Mouse (Mus musculus) forebrain, embryonic 13.5 days (tissue): ENCODE data around the gene Il4i1. TPM values are rescaled to one million over a fixed set of nuclear protein-coding genes. Genes with fewer than 3 reads are reported as not detected.
A peak's percentile ranks its signal among the peaks of the same experiment; 100 is the strongest.
"Not testable (repeated sequence)": the region's sequence is repeated elsewhere in the genome, so short reads cannot be mapped to it uniquely, and the experiment has no call there.

Source experiments
- ATAC-seq: fragments of 200-750 bp; cut with Nextera tagmentation; 2 replicates; pipeline ENCODE4 v1.8.0; 2017
- H3K27ac ChIP-seq: fragments of 300-500 bp; sonication (generic); 2 replicates; pipeline ENCODE4 v1.5.1; 2015; ENCODE audit warnings: inconsistent platforms, mild to moderate bottlenecking, moderate library complexity
- H3K27me3 ChIP-seq: fragments of 300-500 bp; sonication (generic); 2 replicates; pipeline ENCODE4 v1.6.1; 2015; ENCODE audit warnings: mild to moderate bottlenecking, inconsistent platforms
- H3K36me3 ChIP-seq: fragments of 300-500 bp; sonication (generic); 2 replicates; pipeline ENCODE4 v1.6.1; 2015; ENCODE audit warnings: mild to moderate bottlenecking, inconsistent platforms; ENCODE audit not compliant: poor library complexity, severe bottlenecking
- H3K4me1 ChIP-seq: fragments of 300-500 bp; sonication (generic); 2 replicates; pipeline ENCODE4 v1.6.1; 2015; ENCODE audit warnings: inconsistent platforms
- H3K4me2 ChIP-seq: fragments of 300-500 bp; sonication (generic); 2 replicates; pipeline ENCODE4 v1.6.1; 2015; ENCODE audit warnings: inconsistent platforms, mild to moderate bottlenecking, moderate library complexity
- H3K4me3 ChIP-seq: fragments of 300-500 bp; sonication (generic); 2 replicates; pipeline ENCODE4 v1.5.1; 2015; ENCODE audit warnings: mild to moderate bottlenecking, inconsistent platforms
- H3K9ac ChIP-seq: fragments of 300-500 bp; sonication (generic); 2 replicates; pipeline ENCODE4 v1.6.1; 2015; ENCODE audit warnings: mild to moderate bottlenecking, inconsistent platforms
- H3K9me3 ChIP-seq: fragments of 300-500 bp; sonication (generic); replicated peaks from 2 replicates; pipeline ENCODE4 v1.6.1; 2016; ENCODE audit warnings: inconsistent platforms
- WGBS: fragments of 180-500 bp; shearing (Covaris S2); methylation state at CpG from one replicate; pipeline ENCODE4 v1.1.7; 2015; 5-methylcytosine and 5-hydroxymethylcytosine counted together
- polyA plus RNA-seq: library from polyadenylated mRNA; unstranded; fragments of >200 nt; fragmentation: Nextera tagmentation; extraction: Ambion mirVana; gene quantifications from 2 replicates; pipeline ENCODE4 v1.2.1, GENCODE M21; 2015

Gene Il4i1
- polyA plus RNA-seq, 1 experiment from 2014 or later, result 1.2 TPM

- H3K9ac ChIP-seq, result peak overlapping the region; percentile 100
- under 1% methylated on average over 92 of the region's 108 CpGs for WGBS
- peaks cover 56% of the 10 kb centered on the region for H3K4me1 ChIP-seq
These were observed 52.9 kb downstream of the Il4i1 start for GRCm38 (mm10) chr7:44868919-44869696.

GRCm38 (mm10) chr7:44869697-44870528, 53.7 kb downstream of the Il4i1 start, which contains the start of gene Ptov1:
Gene Ptov1 (minus strand): TSS chr7:44869788.
- Histone ChIP-seq H3K9ac (peak within 1 kb of the TSS; percentile 100), H3K9me3 (no peaks in the 10 kb centered on the region), H3K27ac (peak within 1 kb of the TSS; percentile 100), H3K36me3 (peaks cover 21% of the 10 kb centered on the region), H3K4me2 (peak within 1 kb of the TSS; percentile 94), H3K27me3 (no peaks in the 10 kb centered on the region), H3K4me1 (peaks cover 50% of the 10 kb centered on the region), H3K4me3 (peak within 1 kb of the TSS; percentile 95)
- WGBS, result 9% methylated on average over 29 of the region's 29 CpGs
- peak; percentile 96 for ATAC-seq

More at GRCm38 (mm10) chr7:44868919-44869696, 52.9 kb downstream of the Il4i1 start:
- H3K9me3 ChIP-seq, result no peaks in the 10 kb centered on the region
- no peaks in the 10 kb centered on the region for H3K27me3 ChIP-seq
- peak; percentile 28 for ATAC-seq
- peak overlapping the region; percentile 94 for H3K4me2 ChIP-seq
- H3K4me3 ChIP-seq, result peak overlapping the region; percentile 95
- peak overlapping the region; percentile 100 for H3K27ac ChIP-seq
- peaks cover 29% of the 10 kb centered on the region for H3K36me3 ChIP-seq

GRCm38 (mm10) chr7:44870614-44871013, 54.4 kb downstream of the Il4i1 start:
- Histone ChIP-seq H3K27me3 (no peaks in the 10 kb centered on the region), H3K9ac (peak overlapping the region; percentile 100; the same call in 1 of the 2 replicates), H3K4me2 (peak overlapping the region; percentile 94), H3K4me3 (peak overlapping the region; percentile 95), H3K27ac (peak overlapping the region; percentile 100), H3K36me3 (peaks cover 16% of the 10 kb centered on the region), H3K9me3 (no peaks in the 10 kb centered on the region), H3K4me1 (peaks cover 43% of the 10 kb centered on the region)
- 80% methylated on average over 6 of the region's 6 CpGs for WGBS
- ATAC-seq, result no peak

- Histone ChIP-seq H3K4me1 (peaks cover 37% of the 10 kb centered on the region), H3K9ac (no peak overlapping the region), H3K9me3 (no peaks in the 10 kb centered on the region), H3K4me2 (no peak overlapping the region), H3K36me3 (peaks cover 16% of the 10 kb centered on the region), H3K27me3 (no peaks in the 10 kb centered on the region), H3K27ac (no peak overlapping the region; the same call in 1 of the 2 replicates), H3K4me3 (no peak overlapping the region)
- no peak for ATAC-seq
- WGBS, result 40% methylated on average over 1 of the region's 1 CpGs
These were observed 55.0 kb downstream of the Il4i1 start for GRCm38 (mm10) chr7:44871181-44871580.

GRCm38 (mm10) chr7:44871774-44872173, 55.6 kb downstream of the Il4i1 start:
- Histone ChIP-seq H3K4me1 (peaks cover 31% of the 10 kb centered on the region), H3K36me3 (peaks cover 16% of the 10 kb centered on the region)
- not testable (repeated sequence) for H3K4me2 ChIP-seq, ATAC-seq, H3K27ac ChIP-seq, H3K4me3 ChIP-seq, H3K9ac ChIP-seq, H3K27me3 ChIP-seq, H3K9me3 ChIP-seq
- 97% methylated on average over 2 of the region's 2 CpGs for WGBS

GRCm38 (mm10) chr7:44877833-44878232, 61.6 kb downstream of the Il4i1 start:
- Histone ChIP-seq H3K4me2 (no peak overlapping the region), H3K27ac (no peak overlapping the region), H3K9me3 (no peaks in the 10 kb centered on the region), H3K9ac (no peak overlapping the region), H3K4me3 (no peak overlapping the region), H3K27me3 (no peaks in the 10 kb centered on the region), H3K36me3 (peaks cover 74% of the 10 kb centered on the region), H3K4me1 (no peaks in the 10 kb centered on the region)
- no peak for ATAC-seq
- 89% methylated on average over 14 of the region's 14 CpGs for WGBS

- H3K36me3 ChIP-seq, result peaks cover 96% of the 10 kb centered on the region
- no peaks in the 10 kb centered on the region for H3K27me3 ChIP-seq
- no peak for ATAC-seq
- no peak overlapping the region for H3K27ac ChIP-seq
- no peaks in the 10 kb centered on the region for H3K9me3 ChIP-seq
- WGBS, result 95% methylated on average over 3 of the region's 3 CpGs
- H3K4me3 ChIP-seq, result no peak overlapping the region
- no peak overlapping the region for H3K9ac ChIP-seq
- no peaks in the 10 kb centered on the region for H3K4me1 ChIP-seq
- no peak overlapping the region for H3K4me2 ChIP-seq
These were observed 66.8 kb downstream of the Il4i1 start for GRCm38 (mm10) chr7:44883036-44883435.

GRCm38 (mm10) chr7:44884637-44885036, 68.5 kb downstream of the Il4i1 start:
- WGBS, result 96% methylated on average over 5 of the region's 5 CpGs
- no peaks in the 10 kb centered on the region for H3K27me3 ChIP-seq
- H3K9me3 ChIP-seq, result no peaks in the 10 kb centered on the region
- peaks cover 96% of the 10 kb centered on the region for H3K36me3 ChIP-seq
- H3K27ac ChIP-seq, result no peak overlapping the region
- H3K4me2 ChIP-seq, result no peak overlapping the region
- peaks cover 9% of the 10 kb centered on the region for H3K4me1 ChIP-seq
- H3K4me3 ChIP-seq, result no peak overlapping the region
- H3K9ac ChIP-seq, result no peak overlapping the region
- ATAC-seq, result no peak

GRCm38 (mm10) chr7:44886964-44887363, 70.8 kb downstream of the Il4i1 start:
- peak overlapping the region; percentile 9; the same call in 1 of the 2 replicates for H3K9ac ChIP-seq
- H3K4me1 ChIP-seq, result peaks cover 23% of the 10 kb centered on the region
- 88% methylated on average over 7 of the region's 7 CpGs for WGBS
- ATAC-seq, result no peak
- H3K4me3 ChIP-seq, result no peak overlapping the region
- H3K36me3 ChIP-seq, result peaks cover 82% of the 10 kb centered on the region
- H3K4me2 ChIP-seq, result no peak overlapping the region
- H3K9me3 ChIP-seq, result no peaks in the 10 kb centered on the region
- no peaks in the 10 kb centered on the region for H3K27me3 ChIP-seq
- H3K27ac ChIP-seq, result no peak overlapping the region

- no peak for ATAC-seq
- Histone ChIP-seq H3K4me2 (no peak overlapping the region), H3K9ac (0 out of 2 replicates have a peak overlapping the region, but pooled peaks have one; percentile 1), H3K27me3 (no peaks in the 10 kb centered on the region), H3K4me3 (no peak overlapping the region), H3K9me3 (no peaks in the 10 kb centered on the region), H3K4me1 (peaks cover 28% of the 10 kb centered on the region), H3K36me3 (peaks cover 67% of the 10 kb centered on the region), H3K27ac (0 out of 2 replicates have a peak overlapping the region, but pooled peaks have one; percentile 4)
- 83% methylated on average over 13 of the region's 13 CpGs for WGBS
These were observed 72.3 kb downstream of the Il4i1 start for GRCm38 (mm10) chr7:44888256-44889105.

- H3K27me3 ChIP-seq, result no peaks in the 10 kb centered on the region
- peak overlapping the region; percentile 91 for H3K9ac ChIP-seq
- peak overlapping the region; percentile 95 for H3K4me2 ChIP-seq
These were observed 74.0 kb downstream of the Il4i1 start for GRCm38 (mm10) chr7:44890180-44890579.

More at GRCm38 (mm10) chr7:44890180-44890579, 74.0 kb downstream of the Il4i1 start:
- peaks cover 52% of the 10 kb centered on the region for H3K36me3 ChIP-seq
- ATAC-seq, result no peak
- H3K4me1 ChIP-seq, result peaks cover 45% of the 10 kb centered on the region
- 83% methylated on average over 7 of the region's 7 CpGs for WGBS
- H3K27ac ChIP-seq, result no peak overlapping the region
- H3K4me3 ChIP-seq, result peak overlapping the region; percentile 85
- no peaks in the 10 kb centered on the region for H3K9me3 ChIP-seq
